Mouse (Mus musculus) liver, embryonic 16.5 days (tissue): ENCODE measurements around the gene Serpinh1. TPM values are rescaled to one million over a fixed set of nuclear protein-coding genes. Genes with fewer than 3 reads are reported as not detected.

Experiments
- ATAC-seq: fragments of 200-750 bp; cut with Nextera tagmentation; 2 replicates; pipeline ENCODE4 v1.8.0; 2017; ENCODE audit warnings: low read depth, mild to moderate bottlenecking, moderate number of reproducible peaks, moderate library complexity
- H3K27ac ChIP-seq: fragments of 300-500 bp; sonication (generic); 2 replicates; pipeline ENCODE4 v1.5.1; 2014; ENCODE audit warnings: mild to moderate bottlenecking, low read length
- H3K27me3 ChIP-seq: fragments of 300-500 bp; sonication (generic); 2 replicates; pipeline ENCODE4 v1.6.1; 2014; ENCODE audit warnings: low read depth, low read length, mixed read lengths; ENCODE audit not compliant: control insufficient read depth, insufficient read depth
- H3K36me3 ChIP-seq: fragments of 300-500 bp; sonication (generic); 2 replicates; pipeline ENCODE4 v1.6.1; 2014; ENCODE audit warnings: mild to moderate bottlenecking; ENCODE audit not compliant: control insufficient read depth, insufficient read depth
- H3K4me1 ChIP-seq: fragments of 300-500 bp; sonication (generic); 2 replicates; pipeline ENCODE4 v1.6.1; 2014; ENCODE audit warnings: low read depth, low read length, mixed read lengths; ENCODE audit not compliant: control insufficient read depth
- H3K4me2 ChIP-seq: fragments of 300-500 bp; sonication (generic); 2 replicates; pipeline ENCODE4 v1.6.1; 2014; ENCODE audit warnings: low read depth, low read length, mixed read lengths
- H3K4me3 ChIP-seq: fragments of 300-500 bp; sonication (generic); 2 replicates; pipeline ENCODE4 v1.5.1; 2014; ENCODE audit warnings: low read depth, mild to moderate bottlenecking, low read length
- H3K9ac ChIP-seq: fragments of 300-500 bp; sonication (generic); 2 replicates; pipeline ENCODE4 v1.6.1; 2014; ENCODE audit warnings: low read depth, low read length
- H3K9me3 ChIP-seq: fragments of 300-500 bp; sonication (generic); replicated peaks from 2 replicates; pipeline ENCODE4 v1.6.1; 2016; ENCODE audit warnings: low read length; ENCODE audit not compliant: control insufficient read depth
- WGBS: fragments of 180-500 bp; shearing (Covaris S2); extraction: QIAGEN DNeasy Blood & Tissue Kit; methylation state at CpG from one replicate; pipeline ENCODE4 v1.1.7; 2014; ENCODE audit not compliant: insufficient replicate concordance; 5-methylcytosine and 5-hydroxymethylcytosine counted together
- polyA plus RNA-seq: library from polyadenylated mRNA; unstranded; fragments of >200 nt; fragmentation: Nextera tagmentation; extraction: Ambion mirVana; gene quantifications from 2 replicates; pipeline ENCODE4 v1.2.1, GENCODE M21; 2015

Serpinh1 gene
- polyA plus RNA-seq, 1 experiment from 2014 or later = 72.1 TPM

- 61% methylated on average over 6 of the region's 6 CpGs for WGBS
- H3K9ac ChIP-seq = no peak overlapping the region
- H3K4me1 ChIP-seq = no peaks in the 10 kb centered on the region
- H3K27ac ChIP-seq = no peak overlapping the region
- no peaks in the 10 kb centered on the region for H3K36me3 ChIP-seq
- H3K4me3 ChIP-seq = no peak overlapping the region
- H3K4me2 ChIP-seq = no peak overlapping the region
- peaks cover 16% of the 10 kb centered on the region for H3K27me3 ChIP-seq
- no peak for ATAC-seq
- no peaks in the 10 kb centered on the region for H3K9me3 ChIP-seq
Measured at GRCm38 (mm10) chr7:99326128-99326527, 26.9 kb downstream of the Serpinh1 start.

DNA sequence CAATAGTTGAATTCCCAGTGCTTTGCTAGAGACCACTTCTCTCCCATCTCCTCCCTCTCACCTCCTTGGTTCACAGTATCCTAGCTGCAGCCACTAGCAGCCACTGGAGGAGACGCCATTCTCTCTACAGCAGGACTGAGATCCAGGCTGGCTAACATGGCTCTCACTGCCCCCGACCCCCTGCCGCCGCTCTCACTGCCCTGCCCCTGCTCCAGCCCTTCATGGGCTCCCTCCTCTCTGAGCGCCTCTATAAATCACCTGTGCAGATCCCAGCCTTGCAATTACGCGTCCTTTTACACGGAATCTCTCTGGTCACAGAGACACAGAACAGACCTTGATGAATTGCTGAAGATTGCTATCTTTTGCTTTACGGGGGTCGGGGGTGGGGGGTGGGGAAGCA lies 28.2 kb downstream of the Serpinh1 start:
- no peak overlapping the region for H3K4me3 ChIP-seq
- ATAC-seq = no peak
- no peak overlapping the region for H3K27ac ChIP-seq
- H3K27me3 ChIP-seq = peaks cover 16% of the 10 kb centered on the region
- no peak overlapping the region for H3K9ac ChIP-seq
- no peak overlapping the region for H3K4me2 ChIP-seq
- 31% methylated on average over 10 of the region's 10 CpGs for WGBS
- H3K4me1 ChIP-seq = no peaks in the 10 kb centered on the region
- H3K9me3 ChIP-seq = no peaks in the 10 kb centered on the region
- H3K36me3 ChIP-seq = no peaks in the 10 kb centered on the region

- Histone ChIP-seq H3K9me3 (no peaks in the 10 kb centered on the region), H3K27ac (no peak overlapping the region), H3K9ac (no peak overlapping the region), H3K27me3 (peaks cover 19% of the 10 kb centered on the region), H3K4me1 (no peaks in the 10 kb centered on the region), H3K36me3 (no peaks in the 10 kb centered on the region), H3K4me3 (no peak overlapping the region), H3K4me2 (no peak overlapping the region)
- WGBS = 53% methylated on average over 9 of the region's 9 CpGs
- ATAC-seq = no peak
Measured at GRCm38 (mm10) chr7:99323321-99323700, 29.7 kb downstream of the Serpinh1 start.

GRCm38 (mm10) chr7:99322691-99323320 lies 30.2 kb downstream of the Serpinh1 start:
- Histone ChIP-seq H3K4me1 (no peaks in the 10 kb centered on the region), H3K9ac (no peak overlapping the region), H3K27me3 (peaks cover 19% of the 10 kb centered on the region), H3K4me3 (no peak overlapping the region), H3K4me2 (no peak overlapping the region), H3K27ac (no peak overlapping the region), H3K36me3 (no peaks in the 10 kb centered on the region), H3K9me3 (no peaks in the 10 kb centered on the region)
- ATAC-seq = no peak
- 65% methylated on average over 6 of the region's 6 CpGs for WGBS

- Histone ChIP-seq H3K27me3 (peaks cover 7% of the 10 kb centered on the region), H3K4me1 (no peaks in the 10 kb centered on the region), H3K9ac (no peak overlapping the region), H3K4me3 (no peak overlapping the region), H3K9me3 (no peaks in the 10 kb centered on the region), H3K4me2 (no peak overlapping the region), H3K36me3 (no peaks in the 10 kb centered on the region), H3K27ac (no peak overlapping the region)
- 36% methylated on average over 14 of the region's 14 CpGs for WGBS
- ATAC-seq = no peak
Measured at GRCm38 (mm10) chr7:99320524-99320923, 32.5 kb downstream of the Serpinh1 start.

- WGBS = 36% methylated on average over 7 of the region's 7 CpGs
- Histone ChIP-seq H3K27ac (no peak overlapping the region), H3K27me3 (0 out of 2 replicates have a peak, but pooled peaks cover 3% of the 10 kb centered on the region), H3K4me2 (no peak overlapping the region), H3K9ac (no peak overlapping the region), H3K4me3 (no peak overlapping the region), H3K4me1 (no peaks in the 10 kb centered on the region; the same call in 1 of the 2 replicates), H3K9me3 (no peaks in the 10 kb centered on the region), H3K36me3 (no peaks in the 10 kb centered on the region)
- ATAC-seq = no peak
Measured at GRCm38 (mm10) chr7:99317475-99317874, 35.6 kb downstream of the Serpinh1 start.

- no peaks in the 10 kb centered on the region for H3K36me3 ChIP-seq
- peaks cover 2% of the 10 kb centered on the region; the same call in 1 of the 2 replicates for H3K4me1 ChIP-seq
- WGBS = 67% methylated on average over 7 of the region's 7 CpGs
- no peak overlapping the region for H3K4me3 ChIP-seq
- no peaks in the 10 kb centered on the region for H3K9me3 ChIP-seq
- H3K27me3 ChIP-seq = 0 out of 2 replicates have a peak, but pooled peaks cover 3% of the 10 kb centered on the region
- no peak for ATAC-seq
- H3K4me2 ChIP-seq = no peak overlapping the region
- H3K9ac ChIP-seq = no peak overlapping the region
- H3K27ac ChIP-seq = no peak overlapping the region
Measured at GRCm38 (mm10) chr7:99316207-99316606, 36.8 kb downstream of the Serpinh1 start.

GRCm38 (mm10) chr7:99314565-99314964 lies 38.5 kb downstream of the Serpinh1 start:
- 28% methylated on average over 4 of the region's 4 CpGs for WGBS
- no peak for ATAC-seq
- Histone ChIP-seq H3K27me3 (0 out of 2 replicates have a peak, but pooled peaks cover 3% of the 10 kb centered on the region), H3K9ac (no peak overlapping the region), H3K27ac (no peak overlapping the region), H3K9me3 (no peaks in the 10 kb centered on the region), H3K4me2 (no peak overlapping the region), H3K36me3 (no peaks in the 10 kb centered on the region), H3K4me1 (peaks cover 2% of the 10 kb centered on the region; the same call in 1 of the 2 replicates), H3K4me3 (no peak overlapping the region)

DNA sequence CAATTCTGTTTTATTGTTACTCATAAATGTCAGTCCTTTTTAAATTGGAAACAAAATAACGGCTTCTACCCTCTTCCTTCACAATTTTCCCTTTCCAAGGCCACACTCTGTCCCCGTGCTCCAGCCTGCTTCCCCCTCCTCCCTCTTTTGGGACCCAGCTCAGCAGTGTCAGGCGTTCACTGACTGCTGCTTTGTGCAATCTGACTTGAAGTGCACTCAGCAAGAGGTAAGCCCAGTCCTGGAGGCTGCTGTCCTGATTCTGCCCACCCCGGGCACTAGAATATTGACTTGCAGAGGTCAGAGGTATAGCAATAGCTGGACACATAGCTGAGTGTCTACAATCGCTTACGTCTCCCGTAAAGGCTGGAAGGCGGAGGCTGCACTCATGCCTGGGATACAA lies 39.8 kb downstream of the Serpinh1 start:
- H3K36me3 ChIP-seq = no peaks in the 10 kb centered on the region
- H3K4me1 ChIP-seq = peaks cover 2% of the 10 kb centered on the region; the same call in 1 of the 2 replicates
- no peak overlapping the region for H3K4me3 ChIP-seq
- WGBS = 59% methylated on average over 8 of the region's 8 CpGs
- H3K27ac ChIP-seq = no peak overlapping the region
- no peak overlapping the region for H3K9ac ChIP-seq
- H3K4me2 ChIP-seq = no peak overlapping the region
- ATAC-seq = no peak
- no peaks in the 10 kb centered on the region for H3K9me3 ChIP-seq
- no peaks in the 10 kb centered on the region for H3K27me3 ChIP-seq
